Mouse (Mus musculus) E14TG2a.4 (cell line): ENCODE results near the gene Zfp131.

Experiments used
- H3K27me3 ChIP-seq: 2 replicates; pipeline ENCODE4 v1.6.1; 2014; ENCODE audit warnings: low read length, control low read depth; ENCODE audit not compliant: insufficient read depth
- H3K36me3 ChIP-seq: 2 replicates; pipeline ENCODE4 v1.6.1; 2014; ENCODE audit warnings: low read length, control low read depth; ENCODE audit not compliant: insufficient read depth
- H3K4me1 ChIP-seq: replicated peaks from 2 replicates; pipeline ENCODE4 v1.6.1; 2014; ENCODE audit warnings: low read depth, low read length, control low read depth
- H3K4me3 ChIP-seq: replicated peaks from 2 replicates; pipeline ENCODE4 v1.5.1; 2014; ENCODE audit warnings: mild to moderate bottlenecking, low read length
- H3K9me3 ChIP-seq: 2 replicates; pipeline ENCODE4 v1.6.1; 2014; ENCODE audit warnings: low read length, control low read depth
- CTCF ChIP-seq: conservative IDR thresholded peaks from 2 replicates; pipeline ENCODE4 v1.5.1; 2014; ENCODE audit warnings: low read length
- NANOG ChIP-seq: IDR thresholded peaks from 2 replicates; pipeline ENCODE4 v1.6.1; 2014; ENCODE audit warnings: borderline replicate concordance, low read length, mixed read lengths
- POU5F1 ChIP-seq: IDR thresholded peaks from 2 replicates; pipeline ENCODE4 v1.6.1; 2014; ENCODE audit warnings: low read length, borderline replicate concordance

Gene Zfp131

GRCm38 (mm10) chr13:119756831-119757230, 33.9 kb downstream of the Zfp131 start:
- Histone ChIP-seq H3K27me3 (peaks cover 10% of the 10 kb centered on the region; the same call in 1 of the 2 replicates), H3K9me3 (no peaks in the 10 kb centered on the region), H3K4me3 (no peak overlapping the region), H3K4me1 (peaks cover 26% of the 10 kb centered on the region), H3K36me3 (peaks cover 13% of the 10 kb centered on the region)
- TF ChIP-seq NANOG (no peak), CTCF (no peak), POU5F1 (no peak)

- peak within 1 kb of the TSS; percentile 83 for H3K4me3 ChIP-seq
- no peak for TF ChIP-seq CTCF
- no peak for TF ChIP-seq POU5F1
- peaks cover 26% of the 10 kb centered on the region for H3K4me1 ChIP-seq
- H3K36me3 ChIP-seq = peaks cover 4% of the 10 kb centered on the region; the same call in 1 of the 2 replicates
- no peaks in the 10 kb centered on the region for H3K9me3 ChIP-seq
- H3K27me3 ChIP-seq = peaks cover 10% of the 10 kb centered on the region; the same call in 1 of the 2 replicates
Observed at GRCm38 (mm10) chr13:119755681-119756471, 34.8 kb downstream of the Zfp131 start, which contains the start of gene Nim1k. Gene Nim1k, minus strand, starts transcription at chr13:119755882.

GRCm38 (mm10) chr13:119755141-119755547, 35.5 kb downstream of the Zfp131 start:
- Histone ChIP-seq H3K9me3 (no peaks in the 10 kb centered on the region), H3K4me3 (peak overlapping the region; percentile 83), H3K4me1 (peaks cover 26% of the 10 kb centered on the region), H3K36me3 (no peaks in the 10 kb centered on the region), H3K27me3 (peaks cover 10% of the 10 kb centered on the region; the same call in 1 of the 2 replicates)
- TF ChIP-seq CTCF (no peak), POU5F1 (no peak), NANOG (no peak)

- peaks cover 10% of the 10 kb centered on the region; the same call in 1 of the 2 replicates for H3K27me3 ChIP-seq
- peak overlapping the region; percentile 83 for H3K4me3 ChIP-seq
- TF ChIP-seq POU5F1 = no peak
- TF ChIP-seq CTCF = no peak
- TF ChIP-seq NANOG = no peak
- H3K9me3 ChIP-seq = no peaks in the 10 kb centered on the region
- no peaks in the 10 kb centered on the region for H3K36me3 ChIP-seq
- peaks cover 26% of the 10 kb centered on the region for H3K4me1 ChIP-seq
Observed at GRCm38 (mm10) chr13:119754635-119755020, 36.1 kb downstream of the Zfp131 start.

GRCm38 (mm10) chr13:119753859-119754634, 36.6 kb downstream of the Zfp131 start:
- H3K9me3 ChIP-seq = no peaks in the 10 kb centered on the region
- H3K4me1 ChIP-seq = peaks cover 26% of the 10 kb centered on the region
- no peak for TF ChIP-seq CTCF
- no peak for TF ChIP-seq NANOG
- no peak for TF ChIP-seq POU5F1
- no peak overlapping the region for H3K4me3 ChIP-seq
- H3K27me3 ChIP-seq = peaks cover 10% of the 10 kb centered on the region; the same call in 1 of the 2 replicates
- no peaks in the 10 kb centered on the region for H3K36me3 ChIP-seq

- no peaks in the 10 kb centered on the region for H3K27me3 ChIP-seq
- no peaks in the 10 kb centered on the region for H3K9me3 ChIP-seq
- peaks cover 21% of the 10 kb centered on the region for H3K4me1 ChIP-seq
- no peaks in the 10 kb centered on the region for H3K36me3 ChIP-seq
- TF ChIP-seq POU5F1 = no peak
- no peak for TF ChIP-seq NANOG
- no peak overlapping the region for H3K4me3 ChIP-seq
Observed at GRCm38 (mm10) chr13:119746930-119747329, 43.8 kb downstream of the Zfp131 start.

GRCm38 (mm10) chr13:119743470-119743869, 47.2 kb downstream of the Zfp131 start:
- TF ChIP-seq POU5F1 = no peak
- TF ChIP-seq CTCF = no peak
- no peak for TF ChIP-seq NANOG
- H3K4me3 ChIP-seq = no peak overlapping the region
- no peaks in the 10 kb centered on the region for H3K9me3 ChIP-seq

GRCm38 (mm10) chr13:119742711-119743415, 47.8 kb downstream of the Zfp131 start:
- H3K27me3 ChIP-seq = 0 out of 2 replicates have a peak, but pooled peaks cover 3% of the 10 kb centered on the region
- H3K36me3 ChIP-seq = no peaks in the 10 kb centered on the region
- H3K4me1 ChIP-seq = peaks cover 31% of the 10 kb centered on the region
- no peak overlapping the region for H3K4me3 ChIP-seq
- no peak for TF ChIP-seq NANOG
- TF ChIP-seq CTCF = no peak
- no peak for TF ChIP-seq POU5F1
- no peaks in the 10 kb centered on the region for H3K9me3 ChIP-seq

More at GRCm38 (mm10) chr13:119743470-119743869, 47.2 kb downstream of the Zfp131 start:
- H3K4me1 ChIP-seq = peaks cover 31% of the 10 kb centered on the region
- H3K36me3 ChIP-seq = no peaks in the 10 kb centered on the region
- H3K27me3 ChIP-seq = 0 out of 2 replicates have a peak, but pooled peaks cover 3% of the 10 kb centered on the region
